Mouse (Mus musculus): ENCODE data around the gene Lrrc8d. TPM values are rescaled to one million over a fixed set of nuclear protein-coding genes. Genes with fewer than 3 reads are reported as not detected.

Gene Lrrc8d
- polyA plus RNA-seq, 1 experiment = 14.8 TPM

- no peak overlapping the region for H3K4me3 ChIP-seq (replicated peaks; ENCODE audit: insufficient read depth, low read depth, low read length)
- H3K27me3 ChIP-seq (ENCODE audit: control insufficient read depth, insufficient read depth, low read length) = no peaks in the 10 kb centered on the region
- H3K4me1 ChIP-seq (ENCODE audit: control insufficient read depth, insufficient read depth, low read length) = peaks cover 6% of the 10 kb centered on the region; the same call in 1 of the 2 replicates
- no peak for DNase-seq
- 46% methylated on average over 16 of the region's 16 CpGs for WGBS
- no peak overlapping the region for H3K27ac ChIP-seq (ENCODE audit: insufficient read depth, low read length)
- TF ChIP-seq CTCF (IDR thresholded peaks at IDR 0.05; ENCODE audit: borderline replicate concordance, insufficient read depth, low read depth, low read length) (no peak), POLR2A (IDR thresholded peaks at IDR 0.05; ENCODE audit: borderline replicate concordance, insufficient read depth, low read length) (no peak)
These were observed 31.4 kb downstream of the Lrrc8d start for GRCm38 (mm10) chr5:105731173-105731626.

GRCm38 (mm10) chr5:105731627-105732432 is 32.1 kb downstream of the Lrrc8d start:
- no peak for TF ChIP-seq POLR2A (IDR thresholded peaks at IDR 0.05; ENCODE audit: borderline replicate concordance, insufficient read depth, low read length)
- peak overlapping the region; percentile 34 for H3K4me3 ChIP-seq (replicated peaks; ENCODE audit: insufficient read depth, low read depth, low read length)
- 4% methylated on average over 52 of the region's 52 CpGs for WGBS
- no peak overlapping the region for H3K27ac ChIP-seq (ENCODE audit: insufficient read depth, low read length)
- peak; percentile 49 to 50 for DNase-seq
- peaks cover 6% of the 10 kb centered on the region; the same call in 1 of the 2 replicates for H3K4me1 ChIP-seq (ENCODE audit: control insufficient read depth, insufficient read depth, low read length)
- no peaks in the 10 kb centered on the region for H3K27me3 ChIP-seq (ENCODE audit: control insufficient read depth, insufficient read depth, low read length)

GRCm38 (mm10) chr5:105732433-105732891 is 32.7 kb downstream of the Lrrc8d start:
- no peak overlapping the region for H3K4me3 ChIP-seq (replicated peaks; ENCODE audit: insufficient read depth, low read depth, low read length)
- H3K27ac ChIP-seq (ENCODE audit: insufficient read depth, low read length) = no peak overlapping the region
- TF ChIP-seq POLR2A (IDR thresholded peaks at IDR 0.05; ENCODE audit: borderline replicate concordance, insufficient read depth, low read length) (no peak), CTCF (IDR thresholded peaks at IDR 0.05; ENCODE audit: borderline replicate concordance, insufficient read depth, low read depth, low read length) (no peak)
- WGBS = 63% methylated on average over 11 of the region's 11 CpGs
- DNase-seq = no peak
- H3K27me3 ChIP-seq (ENCODE audit: control insufficient read depth, insufficient read depth, low read length) = no peaks in the 10 kb centered on the region
- H3K4me1 ChIP-seq (ENCODE audit: control insufficient read depth, insufficient read depth, low read length) = peaks cover 6% of the 10 kb centered on the region; the same call in 1 of the 2 replicates

- TF ChIP-seq CTCF (IDR thresholded peaks at IDR 0.05; ENCODE audit: borderline replicate concordance, insufficient read depth, low read depth, low read length) = no peak
- Histone ChIP-seq H3K4me3 (replicated peaks; ENCODE audit: insufficient read depth, low read depth, low read length) (no peak overlapping the region), H3K4me1 (ENCODE audit: control insufficient read depth, insufficient read depth, low read length) (peaks cover 6% of the 10 kb centered on the region; the same call in 1 of the 2 replicates), H3K27ac (ENCODE audit: insufficient read depth, low read length) (no peak overlapping the region), H3K27me3 (ENCODE audit: control insufficient read depth, insufficient read depth, low read length) (no peaks in the 10 kb centered on the region)
- 77% methylated on average over 6 of the region's 6 CpGs for WGBS
- DNase-seq = no peak
These were observed 33.5 kb downstream of the Lrrc8d start for GRCm38 (mm10) chr5:105733226-105733625.

GRCm38 (mm10) chr5:105736365-105736764 is 36.6 kb downstream of the Lrrc8d start:
- 92% methylated on average over 6 of the region's 6 CpGs for WGBS
- no peak overlapping the region for H3K4me3 ChIP-seq (replicated peaks; ENCODE audit: insufficient read depth, low read depth, low read length)
- no peak overlapping the region for H3K27ac ChIP-seq (ENCODE audit: insufficient read depth, low read length)
- no peak for DNase-seq
- no peaks in the 10 kb centered on the region for H3K27me3 ChIP-seq (ENCODE audit: control insufficient read depth, insufficient read depth, low read length)
- TF ChIP-seq POLR2A (IDR thresholded peaks at IDR 0.05; ENCODE audit: borderline replicate concordance, insufficient read depth, low read length) (no peak), CTCF (IDR thresholded peaks at IDR 0.05; ENCODE audit: borderline replicate concordance, insufficient read depth, low read depth, low read length) (no peak)
- peaks cover 2% of the 10 kb centered on the region; the same call in 1 of the 2 replicates for H3K4me1 ChIP-seq (ENCODE audit: control insufficient read depth, insufficient read depth, low read length)

GRCm38 (mm10) chr5:105737145-105737544 is 37.4 kb downstream of the Lrrc8d start:
- Histone ChIP-seq H3K27me3 (ENCODE audit: control insufficient read depth, insufficient read depth, low read length) (no peaks in the 10 kb centered on the region), H3K4me3 (replicated peaks; ENCODE audit: insufficient read depth, low read depth, low read length) (no peak overlapping the region), H3K4me1 (ENCODE audit: control insufficient read depth, insufficient read depth, low read length) (no peaks in the 10 kb centered on the region), H3K27ac (ENCODE audit: insufficient read depth, low read length) (no peak overlapping the region)
- no peak for DNase-seq
- TF ChIP-seq POLR2A (IDR thresholded peaks at IDR 0.05; ENCODE audit: borderline replicate concordance, insufficient read depth, low read length) (no peak), CTCF (IDR thresholded peaks at IDR 0.05; ENCODE audit: borderline replicate concordance, insufficient read depth, low read depth, low read length) (no peak)
- 76% methylated on average over 6 of the region's 6 CpGs for WGBS

- Histone ChIP-seq H3K4me1 (ENCODE audit: control insufficient read depth, insufficient read depth, low read length) (peaks cover 1% of the 10 kb centered on the region; the same call in 1 of the 2 replicates), H3K27ac (ENCODE audit: insufficient read depth, low read length) (no peak overlapping the region), H3K4me3 (replicated peaks; ENCODE audit: insufficient read depth, low read depth, low read length) (no peak overlapping the region), H3K27me3 (ENCODE audit: control insufficient read depth, insufficient read depth, low read length) (no peaks in the 10 kb centered on the region)
- 32% methylated on average over 7 of the region's 7 CpGs for WGBS
- TF ChIP-seq CTCF (IDR thresholded peaks at IDR 0.05; ENCODE audit: borderline replicate concordance, insufficient read depth, low read depth, low read length) = no peak
- no peak for TF ChIP-seq POLR2A (IDR thresholded peaks at IDR 0.05; ENCODE audit: borderline replicate concordance, insufficient read depth, low read length)
- no peak for DNase-seq
These were observed 40.7 kb downstream of the Lrrc8d start for GRCm38 (mm10) chr5:105740437-105740836.

GRCm38 (mm10) chr5:105742641-105743040 is 42.9 kb downstream of the Lrrc8d start:
- Histone ChIP-seq H3K4me1 (ENCODE audit: control insufficient read depth, insufficient read depth, low read length) (peaks cover 4% of the 10 kb centered on the region; the same call in 1 of the 2 replicates), H3K27me3 (ENCODE audit: control insufficient read depth, insufficient read depth, low read length) (no peaks in the 10 kb centered on the region), H3K4me3 (replicated peaks; ENCODE audit: insufficient read depth, low read depth, low read length) (no peak overlapping the region), H3K27ac (ENCODE audit: insufficient read depth, low read length) (no peak overlapping the region)
- DNase-seq = no peak
- WGBS = 61% methylated on average over 5 of the region's 5 CpGs
- TF ChIP-seq POLR2A (IDR thresholded peaks at IDR 0.05; ENCODE audit: borderline replicate concordance, insufficient read depth, low read length) (no peak), CTCF (IDR thresholded peaks at IDR 0.05; ENCODE audit: borderline replicate concordance, insufficient read depth, low read depth, low read length) (no peak)

Measured in cerebellum, adult 2 months (tissue).